Comparison of ENCODE assay signal across 14 mouse cellular contexts in genomic region chr8:88283243-88284115, GRCm38 (mm10). TPM values are rescaled to one million over a fixed set of nuclear protein-coding genes. Genes with fewer than 3 reads are reported as not detected.
DNase-seq lines count a peak whose midpoint lies in the region; ATAC-seq and TF ChIP-seq lines count a peak whose summit lies in the region.
"Had no signal": no experiment of that assay in that cellular context is flagged by ENCODE, and none has a peak within 500 bp of the region (broad histone marks: within the 10 kb centered on the region; RNA-seq: fewer than 3 reads in every experiment).

No protein-coding gene starts in this region.

- WGBS in embryonic facial prominence, embryonic 12.5 days, result 68% methylated on average over 13 of the region's 13 CpGs
- 72% methylated on average over 13 of the region's 13 CpGs for WGBS in embryonic facial prominence, embryonic 10.5 days

- 0 out of 2 replicates have a peak, but pooled peaks cover 2% of the 10 kb centered on the region for H3K27me3 ChIP-seq in embryonic facial prominence, embryonic 12.5 days
- H3K27me3 ChIP-seq in embryonic facial prominence, embryonic 10.5 days (replicated peaks; ENCODE audit: low read depth, poor library complexity, severe bottlenecking), result no peaks in the 10 kb centered on the region
- H3K27me3 ChIP-seq in testis, adult 2 months (ENCODE audit: control insufficient read depth, insufficient read depth, low read length), result no peaks in the 10 kb centered on the region
- H3K27me3 ChIP-seq: limb, embryonic 13.5 days; neural tube, embryonic 13.5 days had no signal

- DNase-seq in embryonic facial prominence, embryonic 10.5 days (ENCODE audit: low spot score), result no peak
- no peak for DNase-seq in testis, postnatal 10 days (ENCODE audit: low spot score)
- no peak for DNase-seq in spleen, adult 12 weeks (ENCODE audit: low spot score)
- DNase-seq in thymus, postnatal 25 days, result no peak
- DNase-seq: cerebellum, adult 11-12 months; cerebellum, postnatal 25 days; thymus, postnatal 4 days had no signal

- no peak overlapping the region for H3K9ac ChIP-seq in embryonic facial prominence, embryonic 12.5 days
- H3K9ac ChIP-seq: liver, embryonic 14.5 days; neural tube, embryonic 13.5 days had no signal

- no peak overlapping the region for H3K4me2 ChIP-seq in embryonic facial prominence, embryonic 12.5 days (replicated peaks)
- H3K4me2 ChIP-seq: limb, embryonic 13.5 days; neural tube, embryonic 13.5 days had no signal

- no peak for TF ChIP-seq CTCF in testis, adult 2 months (IDR thresholded peaks at IDR 0.05; ENCODE audit: control insufficient read depth, insufficient read depth, insufficient replicate concordance, low read depth, low read length)

- no peak for ATAC-seq in embryonic facial prominence, embryonic 12.5 days (ENCODE audit: insufficient number of reproducible peaks, insufficient read depth, low FRiP score, low TSS enrichment)

- no peak overlapping the region for H3K4me3 ChIP-seq in embryonic facial prominence, embryonic 12.5 days
- no peak overlapping the region for H3K4me3 ChIP-seq in embryonic facial prominence, embryonic 10.5 days
- H3K4me3 ChIP-seq in testis, adult 2 months (ENCODE audit: control insufficient read depth, low read depth, low read length), result no peak overlapping the region
- H3K4me3 ChIP-seq in brown adipose tissue, adult 24 weeks (ENCODE audit: insufficient read depth, low read depth, low read length), result no peak overlapping the region
- H3K4me3 ChIP-seq: left cerebral cortex, adult 2 months; limb, embryonic 13.5 days; neural tube, embryonic 13.5 days had no signal

- no peak for TF ChIP-seq POLR2A in testis, adult 2 months (IDR thresholded peaks at IDR 0.05; ENCODE audit: control insufficient read depth, low read depth, low read length)

- peaks cover 38% of the 10 kb centered on the region for H3K4me1 ChIP-seq in embryonic facial prominence, embryonic 12.5 days
- peaks cover 52% of the 10 kb centered on the region for H3K4me1 ChIP-seq in embryonic facial prominence, embryonic 10.5 days
- peaks cover 27% of the 10 kb centered on the region for H3K4me1 ChIP-seq in testis, adult 2 months (ENCODE audit: control insufficient read depth, insufficient read depth, low read length)
- H3K4me1 ChIP-seq in brown adipose tissue, adult 24 weeks (ENCODE audit: control insufficient read depth, insufficient read depth, insufficient read length, low read length), result peaks cover 11% of the 10 kb centered on the region

- H3K9me3 ChIP-seq in embryonic facial prominence, embryonic 12.5 days, result no peaks in the 10 kb centered on the region
- H3K9me3 ChIP-seq in embryonic facial prominence, embryonic 10.5 days, result no peaks in the 10 kb centered on the region
- H3K9me3 ChIP-seq: limb, embryonic 13.5 days; neural tube, embryonic 13.5 days had no signal

- no peaks in the 10 kb centered on the region for H3K36me3 ChIP-seq in embryonic facial prominence, embryonic 12.5 days
- no peaks in the 10 kb centered on the region for H3K36me3 ChIP-seq in embryonic facial prominence, embryonic 10.5 days (replicated peaks)
- H3K36me3 ChIP-seq in testis, adult 2 months (ENCODE audit: control insufficient read depth, insufficient read depth, low read length), result no peaks in the 10 kb centered on the region
- H3K36me3 ChIP-seq: limb, embryonic 13.5 days; neural tube, embryonic 13.5 days had no signal

- 0 out of 2 replicates have a peak overlapping the region, but pooled peaks have one; percentile 27 for H3K27ac ChIP-seq in embryonic facial prominence, embryonic 12.5 days
- no peak overlapping the region; the same call in 1 of the 2 replicates for H3K27ac ChIP-seq in embryonic facial prominence, embryonic 10.5 days (replicated peaks)
- H3K27ac ChIP-seq in testis, adult 2 months (ENCODE audit: control insufficient read depth, insufficient read depth, low read depth, low read length), result peak overlapping the region; percentile 55
- H3K27ac ChIP-seq in brown adipose tissue, adult 24 weeks (replicated peaks; ENCODE audit: low read depth, low read length), result peak overlapping the region; percentile 21; the same call in 1 of the 2 replicates
- H3K27ac ChIP-seq: left cerebral cortex, adult 2 months; limb, embryonic 13.5 days; liver, embryonic 14.5 days; neural tube, embryonic 13.5 days had no signal

RNA-seq across cellular contexts. Expression of gene Adcy7, which starts 11.3 kb away (rescaled TPM):
- 4.0 and 4.1 TPM in 2 replicates for polyA plus RNA-seq in embryonic facial prominence, embryonic 12.5 days (2016; fragmentation: Nextera tagmentation; extraction: Ambion mirVana)
- 2.4 and 2.6 TPM in 2 replicates for polyA plus RNA-seq in embryonic facial prominence, embryonic 10.5 days (2016; fragmentation: Nextera tagmentation; extraction: Ambion mirVana)
- 4.6 and 5.4 TPM in 2 replicates for polyA plus RNA-seq in testis, adult 2 months (2012; rRNA removed)
- 1.6 and 1.7 TPM in 2 replicates for polyA plus RNA-seq in brown adipose tissue, adult 24 weeks (2012; ENCODE audit: insufficient read depth, insufficient read length, missing spikeins)
